Mouse (Mus musculus) 3134 (cell line): ENCODE measurements at regions not wholly inside any gene's neighbourhood (a gene's known extent, or its start where the extent isn't known, plus 50 kb on each side); places are given as distances from the start of the nearest gene placed in this dataset.
"Not testable (repeated sequence)": the region's sequence is repeated elsewhere in the genome, so short reads cannot be mapped to it uniquely, and the experiment has no call there.

Source experiments
- DNase-seq: peaks from one replicate; pipeline ENCODE4 v3.0.0-alpha.2; 2011; ENCODE audit warnings: low spot score; ENCODE audit not compliant: insufficient read length; ENCODE audit errors: extremely low read depth

- DNase-seq: no peak
Measured at GRCm38 (mm10) chr5:133937967-133938918, 161.3 kb upstream of the Castor2 start.

- DNase-seq: no peak
Measured at GRCm38 (mm10) chr5:133935451-133935850, 164.1 kb upstream of the Castor2 start.

- DNase-seq: no peak
Measured at GRCm38 (mm10) chr5:133935006-133935405, 164.5 kb upstream of the Castor2 start.

- DNase-seq: no peak
Measured at GRCm38 (mm10) chr5:133930101-133930500, 169.4 kb upstream of the Castor2 start.

GRCm38 (mm10) chr5:133927054-133927453 lies 172.5 kb upstream of the Castor2 start:
- DNase-seq: no peak

- no peak for DNase-seq
Measured at GRCm38 (mm10) chr5:133925184-133925900, 174.2 kb upstream of the Castor2 start.

- DNase-seq: no peak
Measured at GRCm38 (mm10) chr5:133922181-133922580, 177.3 kb upstream of the Castor2 start.

- DNase-seq: no peak
Measured at GRCm38 (mm10) chr5:133915734-133916550, 183.6 kb upstream of the Castor2 start.

- no peak for DNase-seq
Measured at GRCm38 (mm10) chr5:133907442-133907841, 192.1 kb upstream of the Castor2 start.

- no peak for DNase-seq
Measured at GRCm38 (mm10) chr5:133898025-133898598, 201.4 kb upstream of the Castor2 start.

GRCm38 (mm10) chr5:133890728-133891127 lies 208.8 kb upstream of the Castor2 start:
- DNase-seq: no peak

- no peak for DNase-seq
Measured at GRCm38 (mm10) chr5:133889841-133890240, 209.7 kb upstream of the Castor2 start.

GRCm38 (mm10) chr5:133885507-133885906 lies 214.0 kb upstream of the Castor2 start:
- no peak for DNase-seq

- no peak for DNase-seq
Measured at GRCm38 (mm10) chr5:133885016-133885415, 214.5 kb upstream of the Castor2 start.

- DNase-seq: no peak
Measured at GRCm38 (mm10) chr5:133884593-133884992, 214.9 kb upstream of the Castor2 start.

GRCm38 (mm10) chr5:133844483-133844882 lies 255.0 kb upstream of the Castor2 start:
- no peak for DNase-seq

- not testable (repeated sequence) for DNase-seq
Measured at GRCm38 (mm10) chr5:133842059-133842706, 257.3 kb upstream of the Castor2 start.

GRCm38 (mm10) chr5:133838286-133838685 lies 261.2 kb upstream of the Castor2 start:
- DNase-seq: no peak

- DNase-seq: no peak
Measured at GRCm38 (mm10) chr5:133833217-133833616, 266.3 kb upstream of the Castor2 start.

- no peak for DNase-seq
Measured at GRCm38 (mm10) chr5:133828226-133828625, 271.3 kb upstream of the Castor2 start.
